Mouse (Mus musculus) forebrain, postnatal 0 days (tissue): ENCODE results near the gene Usp43. TPM values are rescaled to one million over a fixed set of nuclear protein-coding genes. Genes with fewer than 3 reads are reported as not detected.

Experiments used
- ATAC-seq: fragments of 200-750 bp; cut with Nextera tagmentation; 2 replicates; pipeline ENCODE4 v1.8.0; 2017; ENCODE audit warnings: mild to moderate bottlenecking, moderate library complexity
- DNase-seq: peaks from one replicate; pipeline ENCODE4 v3.0.0-alpha.2; 2015
- H3K27ac ChIP-seq: fragments of 300-500 bp; sonication (generic); 2 replicates; pipeline ENCODE4 v1.5.1; 2014; ENCODE audit warnings: low read depth, mild to moderate bottlenecking, antibody characterized with exemption, low read length, moderate library complexity, mixed read lengths
- H3K27me3 ChIP-seq: fragments of 300-500 bp; sonication (generic); 2 replicates; pipeline ENCODE4 v1.6.1; 2014; ENCODE audit warnings: mild to moderate bottlenecking, low read length, mixed read lengths; ENCODE audit not compliant: insufficient read depth
- H3K36me3 ChIP-seq: fragments of 300-500 bp; sonication (generic); 2 replicates; pipeline ENCODE4 v1.6.1; 2014; ENCODE audit warnings: mild to moderate bottlenecking, moderate library complexity; ENCODE audit not compliant: insufficient read depth
- H3K4me1 ChIP-seq: fragments of 300-500 bp; sonication (generic); 2 replicates; pipeline ENCODE4 v1.6.1; 2014; ENCODE audit warnings: antibody characterized with exemption; ENCODE audit not compliant: insufficient read depth
- H3K4me2 ChIP-seq: fragments of 300-500 bp; sonication (generic); 2 replicates; pipeline ENCODE4 v1.6.1; 2014; ENCODE audit warnings: low read depth, mild to moderate bottlenecking, moderate library complexity
- H3K4me3 ChIP-seq: fragments of 300-500 bp; sonication (generic); 2 replicates; pipeline ENCODE4 v1.5.1; 2014; ENCODE audit warnings: low read depth, low read length, mixed read lengths
- H3K9ac ChIP-seq: fragments of 300-500 bp; sonication (generic); 2 replicates; pipeline ENCODE4 v1.6.1; 2014; ENCODE audit warnings: mild to moderate bottlenecking
- H3K9me3 ChIP-seq: fragments of 300-500 bp; sonication (generic); 2 replicates; pipeline ENCODE4 v1.6.1; 2016; ENCODE audit warnings: low read length
- CTCF ChIP-seq: sonication (generic); IDR thresholded peaks from 2 replicates; pipeline ENCODE4 v1.5.1; 2016; ENCODE audit warnings: antibody characterized with exemption, control low read depth, low read depth
- WGBS: fragments of 180-500 bp; shearing (Covaris S2); extraction: QIAGEN DNeasy Blood & Tissue Kit; methylation state at CpG from one replicate; pipeline ENCODE4 v1.1.7; 2014; 5-methylcytosine and 5-hydroxymethylcytosine counted together
- polyA plus RNA-seq: library from polyadenylated mRNA; unstranded; fragments of >200 nt; fragmentation: Nextera tagmentation; extraction: Ambion mirVana; gene quantifications from 2 replicates; pipeline ENCODE4 v1.2.1, GENCODE M21; 2015
- total RNA-seq: library from RNA; depleted of rRNA; stranded (reverse); fragments of >200 nt; gene quantifications from 2 replicates; pipeline ENCODE4 v1.2.3, GENCODE M21; 2014

Usp43 gene
- total and polyA plus RNA-seq, 2 experiments from 2014 or later: 3.8 to 7.0 TPM

DNA sequence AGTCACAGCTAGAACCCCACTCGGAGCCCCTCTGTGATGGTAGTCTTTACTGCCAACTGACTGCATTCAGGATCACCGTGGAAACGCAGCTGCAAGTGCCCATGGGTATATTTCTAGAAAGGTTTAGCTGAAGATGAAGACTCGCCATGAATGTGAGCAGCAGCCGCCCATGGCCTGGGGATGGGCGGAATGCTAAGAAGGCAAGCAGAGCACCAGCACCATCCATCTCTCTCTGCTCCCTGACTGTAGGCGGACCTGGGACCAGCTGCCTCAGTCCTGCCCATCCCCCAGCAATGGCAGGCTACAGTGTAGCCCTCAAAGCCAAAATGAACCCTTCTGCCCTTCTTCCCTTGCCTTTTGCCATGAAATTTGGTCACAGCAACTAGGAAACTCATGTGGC lies 26.3 kb downstream of the Usp43 start:
- Histone ChIP-seq H3K27ac (no peak overlapping the region; the same call in 1 of the 2 replicates), H3K36me3 (no peaks in the 10 kb centered on the region), H3K4me1 (no peaks in the 10 kb centered on the region), H3K4me2 (no peak overlapping the region), H3K4me3 (no peak overlapping the region), H3K9me3 (no peaks in the 10 kb centered on the region), H3K9ac (no peak overlapping the region), H3K27me3 (no peaks in the 10 kb centered on the region)
- DNase-seq (peak; percentile 12), ATAC-seq (no peak)
- TF ChIP-seq CTCF: no peak
- 54% methylated on average over 7 of the region's 7 CpGs for WGBS

DNA sequence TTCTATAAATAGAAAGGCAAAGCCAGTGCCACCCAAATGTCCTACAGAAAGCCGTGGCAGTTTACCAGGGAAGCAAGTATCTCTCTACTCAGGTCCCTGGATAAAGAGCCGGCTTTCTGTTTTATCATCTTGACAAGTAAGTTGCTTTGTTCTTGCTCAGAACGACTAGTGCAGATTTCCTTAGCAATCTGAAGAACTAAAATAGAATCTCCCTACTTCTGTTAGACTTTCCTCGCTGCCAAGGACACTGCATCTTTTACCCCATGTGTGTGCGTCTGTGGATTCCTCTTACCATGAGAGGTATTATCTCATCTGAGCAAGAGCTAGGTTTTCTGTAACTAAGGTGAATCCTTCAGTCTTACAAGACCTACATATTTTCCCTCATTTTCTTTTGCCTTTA lies 33.4 kb downstream of the Usp43 start:
- no peaks in the 10 kb centered on the region for H3K36me3 ChIP-seq
- no peak overlapping the region for H3K4me2 ChIP-seq
- ATAC-seq: no peak; the same call in 1 of the 2 replicates
- no peak overlapping the region for H3K9ac ChIP-seq
- H3K4me1 ChIP-seq: no peaks in the 10 kb centered on the region
- H3K4me3 ChIP-seq: no peak overlapping the region
- WGBS: 54% methylated on average over 5 of the region's 5 CpGs
- DNase-seq: peak; percentile 62
- TF ChIP-seq CTCF: no peak
- no peaks in the 10 kb centered on the region for H3K27me3 ChIP-seq
- peak overlapping the region; percentile 77 for H3K27ac ChIP-seq
- no peaks in the 10 kb centered on the region for H3K9me3 ChIP-seq

DNA sequence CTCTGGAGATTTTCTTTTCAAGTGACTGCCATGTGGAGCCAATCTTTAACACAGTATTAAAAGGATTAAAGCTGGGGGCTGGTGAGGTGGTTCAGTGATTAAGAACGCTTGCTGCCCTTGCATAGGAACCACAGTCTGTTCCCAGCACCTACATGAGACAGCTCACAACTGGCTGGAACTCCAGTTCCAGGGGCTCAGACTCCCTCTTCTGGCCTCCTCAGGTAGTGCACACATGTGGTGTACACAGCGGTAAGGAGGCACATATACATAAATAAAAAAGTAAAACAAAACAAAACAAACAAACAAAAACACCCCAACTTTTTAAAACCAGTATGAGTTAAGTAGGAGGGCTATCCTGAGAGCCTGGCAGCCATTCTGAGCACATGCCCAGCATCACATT lies 36.0 kb downstream of the Usp43 start:
- no peaks in the 10 kb centered on the region for H3K9me3 ChIP-seq
- no peaks in the 10 kb centered on the region for H3K4me1 ChIP-seq
- TF ChIP-seq CTCF: peak; percentile 24; the same call in 1 of the 2 replicates
- WGBS: 77% methylated on average over 2 of the region's 2 CpGs
- ATAC-seq (no peak), DNase-seq (no peak)
- no peaks in the 10 kb centered on the region for H3K27me3 ChIP-seq
- H3K27ac ChIP-seq: peak overlapping the region; percentile 60; the same call in 1 of the 2 replicates
- no peaks in the 10 kb centered on the region for H3K36me3 ChIP-seq
- H3K4me3 ChIP-seq: no peak overlapping the region
- H3K4me2 ChIP-seq: no peak overlapping the region
- no peak overlapping the region for H3K9ac ChIP-seq

DNA sequence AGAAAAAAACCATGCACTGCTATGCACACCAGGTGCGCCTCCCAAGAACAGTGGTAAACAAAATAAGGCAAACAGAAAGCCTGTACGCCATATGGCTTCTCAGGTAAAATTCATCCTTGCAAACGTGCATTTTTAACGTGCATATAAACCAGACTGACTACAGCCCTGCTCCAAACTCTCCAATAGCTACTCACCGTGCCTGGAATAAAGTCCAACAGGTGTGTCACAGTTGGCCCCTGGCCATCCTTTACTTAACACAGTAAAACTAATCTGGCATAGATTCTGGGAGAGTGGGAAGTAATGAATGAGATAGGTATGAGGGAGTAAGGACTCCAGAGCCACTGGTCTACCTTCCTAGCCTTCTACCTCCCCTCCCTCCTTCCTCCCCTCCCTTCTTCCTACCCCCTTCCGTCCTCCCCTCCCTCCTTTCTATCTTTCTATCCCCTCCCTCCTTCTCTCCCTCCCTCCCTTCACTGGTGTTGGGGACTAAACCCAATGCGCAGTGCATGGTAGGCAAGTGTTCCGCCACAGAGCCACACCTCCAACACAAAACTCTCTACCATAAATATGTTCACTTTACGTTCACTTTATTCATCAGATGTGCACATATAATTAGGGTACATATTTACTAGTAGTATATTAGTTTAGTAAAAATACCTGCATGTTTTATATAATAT lies 56.3 kb downstream of the Usp43 start:
- H3K36me3 ChIP-seq: no peaks in the 10 kb centered on the region
- no peaks in the 10 kb centered on the region for H3K27me3 ChIP-seq
- no peak overlapping the region for H3K4me2 ChIP-seq
- no peaks in the 10 kb centered on the region for H3K9me3 ChIP-seq
- DNase-seq: no peak
- no peak for TF ChIP-seq CTCF
- H3K4me3 ChIP-seq: no peak overlapping the region
- WGBS: 80% methylated on average over 9 of the region's 9 CpGs
- ATAC-seq: no peak
- no peaks in the 10 kb centered on the region for H3K4me1 ChIP-seq
- H3K9ac ChIP-seq: no peak overlapping the region
- no peak overlapping the region for H3K27ac ChIP-seq

DNA sequence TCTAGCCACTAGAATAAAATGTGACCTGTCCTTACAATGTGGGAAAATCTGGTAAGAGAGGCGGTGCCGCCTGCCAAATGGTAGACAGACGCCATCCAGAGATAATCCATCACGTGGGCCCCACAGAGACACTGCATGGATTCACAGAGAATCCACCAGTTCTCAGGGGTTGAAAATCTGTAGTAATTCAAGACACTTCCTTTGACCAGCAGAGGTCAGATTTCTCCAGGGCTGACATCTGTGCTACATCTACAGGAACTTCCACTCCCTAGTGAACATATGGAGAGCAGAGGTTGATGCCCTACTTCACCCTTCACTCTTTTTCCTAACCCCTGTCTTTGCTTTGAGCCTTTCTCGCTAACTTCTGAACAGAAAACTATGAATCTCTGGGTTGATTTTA lies 56.9 kb downstream of the Usp43 start:
- WGBS: 78% methylated on average over 5 of the region's 5 CpGs
- Histone ChIP-seq H3K9me3 (no peaks in the 10 kb centered on the region), H3K36me3 (no peaks in the 10 kb centered on the region), H3K27me3 (no peaks in the 10 kb centered on the region), H3K9ac (no peak overlapping the region), H3K4me2 (no peak overlapping the region), H3K4me1 (no peaks in the 10 kb centered on the region), H3K4me3 (no peak overlapping the region), H3K27ac (no peak overlapping the region)
- TF ChIP-seq CTCF: peak; percentile 21
- ATAC-seq: no peak
- DNase-seq: no peak

DNA sequence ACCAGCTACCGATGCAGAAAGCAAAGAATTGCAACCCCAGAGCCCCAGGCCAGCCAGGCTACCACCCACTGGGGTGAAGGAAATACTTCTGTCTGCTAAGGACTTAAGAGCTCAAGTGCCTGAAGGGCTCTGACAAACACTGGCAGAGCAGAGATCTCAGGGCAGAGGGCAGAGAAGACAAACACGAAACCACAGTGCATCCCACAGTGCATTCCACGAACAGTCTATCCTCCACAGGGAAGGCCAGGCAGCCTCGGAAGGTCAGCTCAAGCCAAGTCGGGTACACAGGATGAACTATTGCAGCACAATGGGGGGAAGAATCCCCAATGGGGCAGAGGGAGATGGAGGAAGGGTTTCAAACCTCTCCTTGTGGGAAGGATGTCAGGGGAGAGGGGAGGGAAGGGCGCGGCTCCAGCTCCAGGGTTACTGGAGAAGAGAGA lies 60.5 kb downstream of the Usp43 start:
- ATAC-seq: no peak
- no peaks in the 10 kb centered on the region for H3K9me3 ChIP-seq
- no peak overlapping the region for H3K4me3 ChIP-seq
- no peaks in the 10 kb centered on the region for H3K27me3 ChIP-seq
- DNase-seq: no peak
- no peak overlapping the region for H3K9ac ChIP-seq
- H3K27ac ChIP-seq: no peak overlapping the region
- no peak for TF ChIP-seq CTCF
- no peak overlapping the region for H3K4me2 ChIP-seq
- no peaks in the 10 kb centered on the region for H3K4me1 ChIP-seq
- WGBS: 7% methylated on average over 7 of the region's 7 CpGs
- no peaks in the 10 kb centered on the region for H3K36me3 ChIP-seq

DNA sequence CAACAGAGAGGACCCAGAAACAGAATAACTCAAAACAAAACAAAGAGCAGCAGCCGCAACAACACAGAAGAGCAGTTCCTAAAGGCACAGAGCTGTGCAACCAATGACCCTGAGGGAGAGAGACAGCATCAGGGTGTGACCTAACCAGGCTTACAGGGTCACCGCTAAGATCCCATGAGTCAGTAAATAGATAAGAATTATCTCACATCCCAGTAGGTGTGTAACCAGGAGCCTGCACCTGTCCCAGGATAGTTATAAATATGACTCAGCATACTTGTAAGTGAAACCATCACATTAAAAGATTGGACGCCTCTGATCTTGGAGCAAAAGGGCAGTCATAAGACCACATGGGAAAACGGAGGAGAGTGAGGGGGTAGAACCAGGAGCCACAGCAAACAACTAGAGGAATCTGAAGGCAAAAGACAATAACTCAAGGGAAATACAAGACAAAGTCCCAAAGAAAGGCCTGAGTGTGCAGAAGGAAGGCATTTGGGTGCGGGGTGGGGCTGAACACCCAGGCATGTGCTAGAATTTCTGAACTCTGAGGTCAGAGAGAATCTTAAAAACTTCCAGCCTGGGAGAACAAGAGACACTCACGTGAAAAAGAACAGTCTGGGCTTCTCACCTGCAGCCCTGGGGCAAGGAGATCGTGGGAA lies 61.1 kb downstream of the Usp43 start:
- 60% methylated on average over 7 of the region's 7 CpGs for WGBS
- ATAC-seq: no peak
- Histone ChIP-seq H3K27ac (no peak overlapping the region), H3K36me3 (no peaks in the 10 kb centered on the region; the same call in 1 of the 2 replicates), H3K9me3 (no peaks in the 10 kb centered on the region), H3K27me3 (no peaks in the 10 kb centered on the region), H3K4me2 (no peak overlapping the region), H3K9ac (no peak overlapping the region), H3K4me3 (no peak overlapping the region), H3K4me1 (no peaks in the 10 kb centered on the region)
- no peak for DNase-seq
- TF ChIP-seq CTCF: no peak
